Mouse (Mus musculus): ENCODE measurements around the gene Plod2. TPM values are rescaled to one million over a fixed set of nuclear protein-coding genes. Genes with fewer than 3 reads are reported as not detected.

The Plod2 gene
- total RNA-seq, 2 experiments from 2014 or later = 2.7 to 3.9 TPM

DNA sequence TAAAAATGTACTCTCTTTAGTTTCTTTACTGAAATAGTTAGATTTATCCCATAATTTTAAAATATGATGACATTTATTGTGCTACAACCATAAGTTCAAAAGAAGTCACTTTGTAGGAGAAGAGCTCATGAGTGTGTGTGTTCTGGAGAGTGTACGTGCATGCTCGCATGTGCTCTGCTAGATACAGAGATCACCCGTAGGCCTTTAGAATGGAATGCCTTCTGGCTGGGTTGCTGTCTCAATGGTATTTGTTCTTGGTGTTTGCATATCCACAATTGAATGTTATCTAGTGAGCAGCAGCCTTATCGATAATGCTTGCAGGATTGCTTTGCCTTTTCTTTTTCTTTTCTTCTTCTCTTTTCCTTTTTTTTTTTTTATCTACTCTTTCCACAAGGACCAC is 9.6 kb downstream of the Plod2 start:
- no peak for ATAC-seq (replicated peaks; ENCODE audit: low FRiP score, low TSS enrichment, poor library complexity, severe bottlenecking)

DNA sequence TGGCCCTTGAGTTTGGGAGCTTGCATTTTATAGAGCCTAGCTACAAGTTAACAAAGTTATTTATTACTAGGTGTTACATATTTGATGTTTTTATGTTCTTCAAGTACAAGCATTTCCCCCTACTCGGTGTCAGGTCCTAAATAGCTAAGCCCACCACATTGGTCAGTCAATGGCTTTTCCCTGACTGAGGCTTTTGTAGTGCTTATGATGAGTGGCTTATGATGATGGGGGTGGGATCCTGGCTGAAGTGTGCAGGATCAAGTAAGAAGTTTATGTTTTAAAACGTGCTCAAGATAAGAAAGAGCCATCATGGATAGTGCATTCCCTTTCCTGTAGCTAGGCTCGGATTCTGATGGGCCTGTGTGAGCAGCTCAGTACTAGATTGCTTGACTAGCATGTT is 10.7 kb downstream of the Plod2 start:
- ATAC-seq (replicated peaks; ENCODE audit: low FRiP score, low TSS enrichment, poor library complexity, severe bottlenecking) = no peak

DNA sequence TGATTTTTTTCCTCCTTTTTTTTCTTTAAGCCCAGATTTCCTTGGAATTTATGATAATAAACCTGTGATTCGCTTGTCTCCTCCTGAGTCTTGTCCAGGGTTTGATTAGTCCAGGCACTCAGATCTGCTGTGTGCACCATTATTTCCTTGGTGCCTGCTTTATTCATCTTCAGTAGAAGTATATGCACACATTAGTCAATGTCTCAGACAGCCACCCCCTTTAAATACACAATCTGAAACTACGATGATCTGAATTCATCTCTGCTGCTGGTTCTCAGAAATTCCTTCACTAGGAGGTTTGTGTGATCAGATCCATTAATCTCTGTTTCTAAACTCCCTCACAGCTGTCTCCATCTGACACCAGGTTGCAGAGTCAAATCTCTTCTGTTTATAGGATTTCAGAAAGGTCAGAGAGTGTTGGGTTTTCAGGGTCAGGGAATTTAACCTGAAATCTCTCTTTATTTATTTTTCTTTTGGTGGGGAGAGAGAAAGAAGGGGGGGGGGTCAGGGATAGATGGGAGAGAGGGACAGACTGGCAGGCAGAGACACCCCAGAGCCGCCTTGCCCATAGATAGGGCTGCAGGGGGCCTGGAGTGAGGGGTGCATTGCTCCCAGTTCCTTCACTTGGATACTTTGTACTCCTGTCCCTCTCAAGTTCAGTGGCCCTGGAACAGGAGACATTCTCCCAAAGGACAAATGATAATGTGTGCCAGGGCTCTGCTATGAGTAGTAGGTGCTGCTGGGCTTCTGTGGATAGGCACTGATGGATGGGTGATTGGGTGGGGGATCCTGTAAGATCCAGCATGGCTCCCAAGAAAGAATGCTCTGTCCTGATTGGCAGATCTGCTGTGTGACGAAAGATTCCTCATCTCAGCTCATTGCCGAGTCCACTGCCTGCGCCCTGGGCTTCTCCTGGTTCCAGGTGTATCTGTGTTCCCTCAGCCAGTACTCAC is 13.3 kb downstream of the Plod2 start:
- ATAC-seq (replicated peaks; ENCODE audit: low FRiP score, low TSS enrichment, poor library complexity, severe bottlenecking) = no peak

DNA sequence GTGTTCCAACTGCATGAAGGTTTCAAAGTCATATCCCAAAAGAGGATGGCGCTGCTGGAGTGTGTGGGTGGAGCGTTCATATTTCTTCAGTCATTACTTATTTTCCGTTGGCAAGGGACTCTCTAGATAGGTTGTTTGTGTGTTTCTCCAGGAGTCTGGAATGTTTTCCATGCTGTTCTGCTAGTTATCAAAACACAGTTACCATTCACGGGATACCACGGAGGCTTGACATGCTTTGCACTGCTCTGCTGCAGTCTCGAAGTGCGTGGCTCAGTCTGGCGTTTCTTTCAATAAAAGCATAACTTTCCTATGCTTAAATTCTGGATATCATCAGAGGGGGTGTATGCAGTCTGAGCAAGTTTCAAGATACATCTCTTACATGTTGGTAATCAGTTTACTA is 17.7 kb downstream of the Plod2 start:
- ATAC-seq (replicated peaks; ENCODE audit: low FRiP score, low TSS enrichment, poor library complexity, severe bottlenecking) = no peak

DNA sequence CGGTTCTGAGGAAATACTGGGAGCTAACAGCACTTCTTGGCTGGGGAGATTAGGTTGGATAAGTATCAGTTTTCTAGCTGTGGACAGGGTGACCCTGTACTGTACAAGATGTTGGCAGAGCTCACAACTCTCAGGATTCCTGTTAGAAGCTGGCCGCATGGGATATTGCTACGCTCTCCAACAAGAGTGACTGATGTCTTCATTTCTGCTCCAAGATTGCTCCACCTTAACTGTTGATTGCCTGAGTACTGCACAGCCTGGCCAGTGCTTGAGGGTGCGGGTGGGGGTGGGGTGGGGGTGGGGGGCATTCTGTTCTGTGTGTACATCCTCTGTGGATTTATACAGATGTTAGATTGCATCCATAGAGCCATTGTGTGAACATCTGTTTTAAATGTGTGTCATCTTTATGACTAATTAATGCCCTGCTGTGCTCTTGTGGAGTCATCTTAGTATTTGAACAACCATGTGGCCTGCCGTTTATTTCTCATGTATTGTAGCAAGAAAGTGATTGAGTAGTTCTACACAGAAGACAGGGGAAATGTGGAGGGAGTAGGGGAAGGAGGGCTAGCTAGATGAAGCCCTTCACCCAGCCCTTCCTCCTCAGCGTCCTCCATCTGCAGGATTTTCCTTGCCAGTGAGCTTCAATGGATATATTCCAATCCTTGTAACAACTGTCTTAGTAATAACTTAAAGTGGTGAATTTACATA is 19.0 kb downstream of the Plod2 start:
- ATAC-seq (replicated peaks; ENCODE audit: low FRiP score, low TSS enrichment, poor library complexity, severe bottlenecking) = no peak

GRCm38 (mm10) chr9:92562416-92562815 is 20.4 kb downstream of the Plod2 start:
- ATAC-seq (replicated peaks; ENCODE audit: low FRiP score, low TSS enrichment, poor library complexity, severe bottlenecking) = no peak

DNA sequence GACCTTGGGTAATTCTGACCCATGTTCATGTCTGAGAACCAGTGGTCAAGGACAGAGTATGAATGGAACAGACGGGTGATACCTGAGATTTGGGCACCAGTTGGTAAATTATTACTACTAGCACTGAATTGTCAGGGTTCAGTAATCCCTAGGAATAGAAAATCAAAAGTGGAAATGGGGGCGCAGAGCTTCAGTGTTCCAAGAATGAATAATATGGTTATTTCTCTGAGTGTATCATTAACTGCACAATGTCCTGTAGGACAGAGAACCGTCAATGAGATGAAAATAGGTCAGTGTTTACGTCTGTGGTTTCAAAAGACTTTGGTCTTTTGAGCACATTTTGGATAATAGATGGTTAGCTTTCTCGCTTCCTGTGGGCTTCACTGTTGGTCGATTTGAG is 21.3 kb downstream of the Plod2 start:
- ATAC-seq (replicated peaks; ENCODE audit: low FRiP score, low TSS enrichment, poor library complexity, severe bottlenecking) = no peak

GRCm38 (mm10) chr9:92564391-92564790 is 22.4 kb downstream of the Plod2 start:
- ATAC-seq (replicated peaks; ENCODE audit: low FRiP score, low TSS enrichment, poor library complexity, severe bottlenecking) = no peak

GRCm38 (mm10) chr9:92566234-92566633 is 24.2 kb downstream of the Plod2 start:
- no peak for ATAC-seq (replicated peaks; ENCODE audit: low FRiP score, low TSS enrichment, poor library complexity, severe bottlenecking)

DNA sequence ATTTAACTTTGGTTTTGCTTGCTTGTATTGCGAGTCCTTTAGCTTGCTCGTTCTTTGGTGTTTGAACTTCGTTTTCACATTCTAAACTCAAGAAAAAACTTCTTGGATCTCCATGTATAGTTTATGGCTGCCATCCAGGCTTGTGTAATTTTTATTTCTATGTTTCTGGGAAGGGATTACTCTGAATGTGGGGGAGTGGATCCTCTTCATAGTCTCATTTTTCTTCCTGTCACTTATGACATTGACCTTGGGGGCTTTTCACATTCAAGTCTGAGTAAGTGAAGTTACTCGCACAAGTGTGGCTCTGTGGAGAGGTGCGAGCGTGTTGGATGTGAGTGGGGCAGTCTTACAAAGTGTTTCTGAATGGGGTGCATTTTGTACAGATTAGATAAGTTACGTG is 25.5 kb downstream of the Plod2 start:
- no peak for ATAC-seq (replicated peaks; ENCODE audit: low FRiP score, low TSS enrichment, poor library complexity, severe bottlenecking)

- no peak for ATAC-seq (replicated peaks; ENCODE audit: low FRiP score, low TSS enrichment, poor library complexity, severe bottlenecking)
Observed at GRCm38 (mm10) chr9:92568798-92569197, 26.8 kb downstream of the Plod2 start.

DNA sequence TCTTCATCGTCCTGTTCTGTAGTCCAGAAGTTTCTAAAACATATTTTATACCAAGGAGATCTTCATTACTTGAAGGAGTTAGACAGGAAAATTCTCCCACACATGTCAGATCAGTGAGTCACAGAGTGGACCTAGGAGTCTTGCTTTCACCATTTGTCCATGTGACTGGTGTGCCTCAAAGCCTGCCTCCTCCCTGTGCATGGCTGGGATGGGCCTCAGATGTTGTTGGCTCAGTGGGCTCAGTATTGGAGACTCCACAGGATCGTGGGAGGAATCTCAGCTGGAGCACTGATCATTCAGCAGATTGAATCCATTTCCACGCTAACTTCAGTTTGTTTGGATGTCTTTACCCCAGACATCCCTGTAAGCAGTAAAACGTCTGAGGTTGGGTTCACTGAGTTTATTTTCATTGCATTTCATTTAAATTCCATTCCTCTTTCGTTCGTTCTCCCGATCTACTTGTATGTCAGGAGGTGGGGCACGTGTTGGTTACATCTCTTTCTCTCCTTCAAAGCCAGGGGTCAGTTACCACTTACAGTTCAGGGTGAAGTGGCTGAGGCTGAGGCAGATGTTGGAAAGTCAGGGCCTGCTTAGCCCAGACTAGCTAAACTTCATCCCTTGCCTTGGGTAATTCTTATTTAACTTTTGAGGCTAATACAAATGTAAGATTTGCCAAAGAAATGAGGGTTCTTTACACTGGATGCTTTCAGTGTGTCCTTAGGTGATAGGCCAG is 30.5 kb downstream of the Plod2 start:
- ATAC-seq (replicated peaks; ENCODE audit: low FRiP score, low TSS enrichment, poor library complexity, severe bottlenecking) = no peak

- ATAC-seq (replicated peaks; ENCODE audit: low FRiP score, low TSS enrichment, poor library complexity, severe bottlenecking) = no peak
Observed at GRCm38 (mm10) chr9:92583876-92584275, 41.9 kb downstream of the Plod2 start.

- ATAC-seq (replicated peaks; ENCODE audit: low FRiP score, low TSS enrichment, poor library complexity, severe bottlenecking) = no peak
Observed at GRCm38 (mm10) chr9:92586025-92586424, 44.0 kb downstream of the Plod2 start.

DNA sequence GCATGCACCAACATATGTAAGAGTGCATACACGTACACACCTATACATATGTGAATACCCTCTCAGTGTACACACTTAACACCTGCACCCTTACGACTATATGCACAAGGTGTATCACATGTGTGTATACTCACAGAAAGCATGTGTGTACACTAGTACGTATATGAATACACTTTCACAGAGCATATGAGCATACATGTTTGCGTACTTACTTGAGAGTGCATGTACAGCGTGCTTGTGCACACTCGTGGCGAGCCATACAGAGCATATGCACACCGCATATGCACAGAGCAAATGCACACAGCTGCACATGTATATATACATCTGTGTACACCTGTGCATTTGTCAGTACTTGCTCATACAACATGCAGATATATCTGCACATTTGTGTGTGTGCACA is 45.4 kb downstream of the Plod2 start:
- ATAC-seq (replicated peaks; ENCODE audit: low FRiP score, low TSS enrichment, poor library complexity, severe bottlenecking) = no peak

- no peak for ATAC-seq (replicated peaks; ENCODE audit: low FRiP score, low TSS enrichment, poor library complexity, severe bottlenecking)
Observed at GRCm38 (mm10) chr9:92588226-92588625, 46.2 kb downstream of the Plod2 start.

- no peak for ATAC-seq (replicated peaks; ENCODE audit: low FRiP score, low TSS enrichment, poor library complexity, severe bottlenecking)
Observed at GRCm38 (mm10) chr9:92589021-92589420, 47.0 kb downstream of the Plod2 start.

DNA sequence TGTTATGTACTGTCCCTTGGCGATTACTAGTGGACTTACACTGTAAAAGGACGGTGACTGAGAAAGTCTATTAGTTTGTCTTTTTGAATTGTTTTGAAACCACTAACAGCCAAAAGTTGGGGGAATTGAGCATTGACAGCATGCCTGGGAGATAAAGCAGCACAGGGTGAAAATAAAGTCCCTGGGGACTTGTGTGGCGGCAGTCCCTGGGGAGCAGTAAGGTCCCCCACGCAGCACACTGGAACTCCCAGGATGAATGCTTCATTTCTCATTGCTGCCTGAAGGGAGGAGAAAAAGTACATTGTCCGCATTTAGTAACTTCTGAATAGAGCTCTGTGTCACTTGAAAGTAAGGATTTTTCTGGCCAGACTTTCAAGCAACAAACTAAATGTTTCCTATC is 49.5 kb downstream of the Plod2 start:
- no peak for ATAC-seq (replicated peaks; ENCODE audit: low FRiP score, low TSS enrichment, poor library complexity, severe bottlenecking)

GRCm38 (mm10) chr9:92592757-92593156 is 50.7 kb downstream of the Plod2 start:
- ATAC-seq (replicated peaks; ENCODE audit: low FRiP score, low TSS enrichment, poor library complexity, severe bottlenecking) = no peak

GRCm38 (mm10) chr9:92594491-92594890 is 52.5 kb downstream of the Plod2 start:
- ATAC-seq (replicated peaks; ENCODE audit: low FRiP score, low TSS enrichment, poor library complexity, severe bottlenecking) = no peak

All from megakaryocyte-erythroid progenitor cell, adult 5-6 weeks (primary cell).